Mouse (Mus musculus) right cerebral cortex, postnatal 14 days (tissue): ENCODE results near the gene Aff3.
A peak's percentile ranks its signal among the peaks of the same experiment; 100 is the strongest.

Experiments used
- DNase-seq: peaks from one replicate; pipeline ENCODE4 v3.0.0; 2022

Gene Aff3

GRCm38 (mm10) chr1:38212386-38212785 is 452.4 kb downstream of the Aff3 start:
- no peak for DNase-seq

GRCm38 (mm10) chr1:38202475-38203183 is 462.1 kb downstream of the Aff3 start:
- no peak for DNase-seq

GRCm38 (mm10) chr1:38201796-38202195 is 463.0 kb downstream of the Aff3 start:
- no peak for DNase-seq

- no peak for DNase-seq
These were observed 464.8 kb downstream of the Aff3 start for GRCm38 (mm10) chr1:38199669-38200635.

DNA sequence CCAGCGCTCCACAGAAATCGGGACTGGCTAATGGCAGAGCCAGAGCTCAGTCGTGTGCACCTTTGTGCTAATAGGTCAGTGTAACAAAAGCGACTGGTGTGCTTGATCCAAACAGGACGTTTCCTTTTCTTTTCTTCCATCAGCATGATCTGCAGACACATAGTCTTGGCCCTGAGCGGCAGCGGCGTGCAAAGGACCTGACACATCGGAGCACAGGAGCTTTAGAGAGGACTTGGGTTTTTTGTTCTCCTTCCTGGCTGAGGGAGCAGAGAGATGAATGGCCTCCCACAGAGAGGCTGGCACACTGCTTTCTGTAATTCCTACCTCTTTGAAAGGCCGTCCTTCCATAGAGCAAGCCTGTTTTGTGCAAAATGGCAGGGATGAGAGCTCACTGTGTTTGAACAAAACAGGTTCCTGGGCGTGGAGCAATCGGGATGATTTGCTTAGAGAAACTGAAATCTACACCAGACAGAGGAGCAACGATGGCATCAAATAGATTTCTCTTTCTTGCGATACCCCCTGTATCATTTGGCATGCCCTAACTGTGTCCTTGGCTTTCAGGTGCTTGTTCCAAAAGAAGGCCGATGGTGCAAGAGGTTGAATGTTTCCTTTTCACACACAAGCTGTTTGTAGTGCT is 466.2 kb downstream of the Aff3 start:
- no peak for DNase-seq

DNA sequence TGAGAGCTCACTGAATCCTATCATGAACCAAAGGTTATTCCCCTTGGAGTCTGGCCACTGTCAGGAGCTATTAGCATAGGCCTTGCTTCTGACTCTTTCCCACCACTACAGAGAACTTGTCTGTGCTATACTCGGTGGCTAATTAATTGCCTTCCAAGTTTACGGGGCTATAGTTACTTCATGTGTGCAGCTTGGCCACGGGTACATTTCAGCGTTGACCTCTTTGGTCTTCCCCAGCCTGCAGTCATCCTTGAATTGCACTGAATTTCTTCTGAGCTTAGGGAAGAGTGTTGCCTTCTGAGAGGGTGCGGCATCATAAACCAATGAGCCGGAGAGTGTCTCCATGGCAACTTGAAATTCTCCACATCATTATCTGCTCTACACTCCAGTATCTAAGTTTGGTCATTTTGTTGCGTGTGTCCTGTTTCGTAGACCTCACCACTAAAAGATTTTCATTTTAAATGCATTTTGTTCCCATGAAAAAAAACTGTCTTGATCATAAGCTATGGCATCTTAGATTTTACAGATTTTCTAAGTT is 467.5 kb downstream of the Aff3 start:
- DNase-seq: no peak

GRCm38 (mm10) chr1:38195721-38196120 is 469.0 kb downstream of the Aff3 start:
- DNase-seq: no peak

GRCm38 (mm10) chr1:38186227-38186545 is 478.6 kb downstream of the Aff3 start:
- DNase-seq: no peak

GRCm38 (mm10) chr1:38185517-38186226 is 479.1 kb downstream of the Aff3 start:
- DNase-seq: peak; percentile 80

GRCm38 (mm10) chr1:38181020-38181550 is 483.7 kb downstream of the Aff3 start:
- no peak for DNase-seq

DNA sequence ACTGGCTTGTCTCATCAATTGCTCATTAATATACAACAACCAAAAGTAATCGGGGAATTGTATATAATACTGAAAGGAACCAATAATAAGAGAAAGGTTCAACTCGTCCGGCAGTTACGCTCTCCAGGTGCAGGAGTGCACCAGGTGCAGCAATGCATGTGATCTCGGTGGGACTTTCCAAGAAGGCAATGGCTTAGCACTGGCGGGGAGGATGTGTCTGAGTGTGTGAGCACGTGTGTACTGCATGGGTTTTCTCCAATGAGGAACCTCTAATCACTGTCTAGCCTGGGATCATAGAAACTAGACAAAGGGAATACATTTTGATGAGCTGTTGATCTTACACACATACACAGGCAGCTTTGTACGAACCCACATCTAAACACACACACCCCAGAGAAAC is 485.8 kb downstream of the Aff3 start:
- no peak for DNase-seq

GRCm38 (mm10) chr1:38176077-38176476 is 488.7 kb downstream of the Aff3 start:
- DNase-seq: no peak

DNA sequence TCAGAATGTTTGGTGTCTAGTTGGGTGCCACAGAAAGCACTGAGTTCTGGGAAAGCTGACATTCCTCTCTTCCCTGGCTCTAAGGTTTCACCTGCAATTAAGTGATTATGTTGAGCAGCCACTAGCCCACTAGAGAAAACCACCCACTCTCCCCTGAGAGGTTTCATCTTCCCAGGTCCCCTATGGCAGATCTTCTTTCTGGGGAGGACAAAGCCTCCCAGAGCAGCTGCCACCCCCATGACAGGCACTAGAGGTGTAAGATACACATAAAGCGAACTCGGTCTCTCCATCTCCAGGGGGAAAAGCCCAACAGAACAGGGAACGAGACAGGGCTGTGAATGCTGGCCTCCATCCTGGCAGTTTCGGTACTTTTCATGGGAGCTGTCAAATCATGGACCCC is 492.9 kb downstream of the Aff3 start:
- no peak for DNase-seq

GRCm38 (mm10) chr1:38165696-38166095 is 499.1 kb downstream of the Aff3 start:
- DNase-seq: peak; percentile 41

- no peak for DNase-seq
These were observed 514.7 kb downstream of the Aff3 start for GRCm38 (mm10) chr1:38150086-38150485.

GRCm38 (mm10) chr1:38146008-38146407 is 518.7 kb downstream of the Aff3 start:
- no peak for DNase-seq

DNA sequence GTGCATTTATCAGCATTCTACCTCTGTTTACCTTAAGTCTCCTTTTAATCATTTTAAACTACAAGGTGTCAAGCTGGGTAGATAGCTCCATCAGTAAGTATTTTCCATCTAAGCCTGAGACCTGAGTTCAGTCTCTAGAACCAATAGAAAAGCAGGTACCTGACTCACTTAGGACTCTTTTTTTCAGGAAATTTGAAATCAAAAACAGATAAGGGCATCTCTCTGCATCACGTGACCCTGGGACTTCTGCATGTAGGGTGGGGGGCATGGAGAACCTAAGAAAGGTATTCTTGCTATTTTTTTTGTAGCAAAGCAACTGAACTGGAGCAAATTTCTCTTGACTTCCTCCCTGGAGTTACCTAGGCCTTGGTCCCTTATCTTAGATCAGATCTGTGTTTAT is 523.4 kb downstream of the Aff3 start:
- no peak for DNase-seq

- no peak for DNase-seq
These were observed 523.8 kb downstream of the Aff3 start for GRCm38 (mm10) chr1:38140911-38141310.

DNA sequence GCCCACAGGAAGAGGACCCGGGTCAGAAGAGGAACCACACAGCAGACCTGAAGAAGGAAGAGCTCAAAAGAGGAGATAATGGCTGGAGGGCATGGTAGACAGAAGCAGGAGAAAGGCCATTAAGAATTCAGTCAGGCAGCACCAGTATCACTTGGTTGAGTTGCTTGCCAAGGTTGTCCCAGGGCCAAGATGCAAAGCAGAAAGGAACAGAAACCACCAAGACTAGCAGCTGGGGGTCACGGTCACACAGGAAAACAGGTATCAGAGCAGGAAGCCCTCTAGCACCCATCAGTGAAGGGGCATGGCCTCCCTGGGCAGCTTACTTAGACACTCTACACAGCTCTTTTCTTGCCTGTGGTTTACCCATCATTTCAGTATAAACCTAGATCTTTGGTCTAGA is 525.4 kb downstream of the Aff3 start:
- DNase-seq: no peak

DNA sequence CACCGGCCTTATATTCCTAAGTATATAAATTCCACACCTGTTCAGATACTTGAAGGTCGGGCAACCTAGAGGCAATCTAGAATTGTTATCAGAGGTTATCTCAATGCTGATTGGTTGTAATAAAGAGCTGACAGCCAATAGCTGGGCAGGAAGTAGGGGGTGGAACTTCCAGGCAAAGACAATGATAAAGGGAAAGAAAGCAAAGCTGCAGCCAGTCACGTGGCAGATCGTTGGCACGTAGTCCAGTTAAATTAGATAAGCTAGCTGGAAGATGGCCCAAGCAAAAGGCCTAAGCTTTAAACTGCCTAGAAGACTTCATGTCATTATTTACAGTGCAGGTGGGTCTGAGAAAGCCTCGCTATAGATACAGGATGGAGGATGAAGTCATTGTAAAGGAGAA is 531.8 kb downstream of the Aff3 start:
- no peak for DNase-seq

- DNase-seq: no peak
These were observed 533.9 kb downstream of the Aff3 start for GRCm38 (mm10) chr1:38130715-38131483.
